Mouse (Mus musculus): Measurements from ENCODE around the gene Galnt17. TPM values are rescaled to one million over a fixed set of nuclear protein-coding genes. Genes with fewer than 3 reads are reported as not detected.
A peak's percentile ranks its signal among the peaks of the same experiment; 100 is the strongest.

Gene Galnt17
- total RNA-seq, 2 experiments from 2014 or later: 34.2 to 37.6 TPM

- DNase-seq (ENCODE audit: low spot score in 2 of 2): no peak
- intact Hi-C loops (cut with DNase I): no loop called here
Measured at GRCm38 (mm10) chr5:130875391-130875790, 432.9 kb downstream of the Galnt17 start.

- DNase-seq (ENCODE audit: low spot score in 2 of 2): no peak
- intact Hi-C loops (cut with DNase I): no loop called here
Measured at GRCm38 (mm10) chr5:130871086-130871485, 437.2 kb downstream of the Galnt17 start.

- no peak for DNase-seq (ENCODE audit: low spot score in 2 of 2)
- intact Hi-C loops (cut with DNase I): loop anchor here (10.0 kb wide), 2 partner anchors 135 to 435 kb away; partner anchors contain the start of gene Galnt17
Measured at GRCm38 (mm10) chr5:130869869-130870268, 438.4 kb downstream of the Galnt17 start.

GRCm38 (mm10) chr5:130862302-130862701 is 446.0 kb downstream of the Galnt17 start:
- intact Hi-C loops (cut with DNase I): loop anchor here (1.0 to 10.0 kb wide), 3 partner anchors 142 to 568 kb away; partner anchors contain the start of gene Galnt17
- DNase-seq (ENCODE audit: low spot score in 2 of 2): peak; percentile 55 to 76

GRCm38 (mm10) chr5:130859736-130860135 is 448.6 kb downstream of the Galnt17 start:
- DNase-seq (ENCODE audit: low spot score in 2 of 2): no peak
- intact Hi-C loops (cut with DNase I): loop anchor here (10.0 kb wide), 2 partner anchors 145 to 445 kb away; partner anchors contain the start of gene Galnt17

- intact Hi-C loops (cut with DNase I): no loop called here
- no peak for DNase-seq (ENCODE audit: low spot score in 2 of 2)
Measured at GRCm38 (mm10) chr5:130858706-130859105, 449.6 kb downstream of the Galnt17 start.

GRCm38 (mm10) chr5:130858148-130858547 is 450.1 kb downstream of the Galnt17 start:
- DNase-seq (ENCODE audit: low spot score in 2 of 2): peak; percentile 43 to 70
- intact Hi-C loops (cut with DNase I): no loop called here

GRCm38 (mm10) chr5:130854430-130854829 is 453.9 kb downstream of the Galnt17 start:
- intact Hi-C loops (cut with DNase I): loop anchor here (5.0 kb wide), 1 partner anchor 447 kb away; no protein-coding TSS in a partner anchor
- DNase-seq (ENCODE audit: low spot score in 2 of 2): peak; percentile 72 to 76

GRCm38 (mm10) chr5:130853371-130853770 is 454.9 kb downstream of the Galnt17 start:
- peak; percentile 88 to 94 for DNase-seq (ENCODE audit: low spot score in 2 of 2)

GRCm38 (mm10) chr5:130852182-130852581 is 456.1 kb downstream of the Galnt17 start:
- no peak for DNase-seq (ENCODE audit: low spot score in 2 of 2)
- intact Hi-C loops (cut with DNase I): loop anchor here (2.0 to 5.0 kb wide), 2 partner anchors 403 to 445 kb away; no protein-coding TSS in a partner anchor

More at GRCm38 (mm10) chr5:130853371-130853770, 454.9 kb downstream of the Galnt17 start:
- intact Hi-C loops (cut with DNase I): loop anchor here (1.0 to 5.0 kb wide), 3 partner anchors 405 to 578 kb away; no protein-coding TSS in a partner anchor

GRCm38 (mm10) chr5:130849610-130850009 is 458.7 kb downstream of the Galnt17 start:
- intact Hi-C loops (cut with DNase I): loop anchor here (5.0 kb wide), 1 partner anchor 442 kb away; no protein-coding TSS in a partner anchor
- DNase-seq (ENCODE audit: low spot score in 2 of 2): no peak

- intact Hi-C loops (cut with DNase I): no loop called here
Measured at GRCm38 (mm10) chr5:130848562-130848961, 459.7 kb downstream of the Galnt17 start.

GRCm38 (mm10) chr5:130825797-130826196 is 482.5 kb downstream of the Galnt17 start:
- DNase-seq (ENCODE audit: low spot score in 2 of 2): no peak
- intact Hi-C loops (cut with DNase I): no loop called here

More at GRCm38 (mm10) chr5:130848562-130848961, 459.7 kb downstream of the Galnt17 start:
- DNase-seq (ENCODE audit: low spot score in 2 of 2): no peak

Data from left cerebral cortex, postnatal 14 days (tissue).